Mouse (Mus musculus) heart, embryonic 14.5 days (tissue): ENCODE data around the gene Nr4a1. TPM values are rescaled to one million over a fixed set of nuclear protein-coding genes. Genes with fewer than 3 reads are reported as not detected.

ENCODE experiments used
- polyA plus RNA-seq: library from polyadenylated mRNA; unstranded; fragments of >200 nt; fragmentation: Nextera tagmentation; extraction: Ambion mirVana; gene quantifications from 2 replicates; pipeline ENCODE4 v1.2.1, GENCODE M21; 2014

Gene Nr4a1
- polyA plus RNA-seq, 1 experiment from 2014 or later, result 6.6 TPM

Other genes with a start within 250 kb of the Nr4a1 start
- not detected in 2 replicates for gene Gm47841, start 206.9 kb upstream of the Nr4a1 start, polyA plus RNA-seq
- 0.20 and 0.26 TPM in 2 replicates for gene Fignl2, start 175.7 kb upstream of the Nr4a1 start, polyA plus RNA-seq
- not detected in 2 replicates for gene Ankrd33, start 138.5 kb upstream of the Nr4a1 start, polyA plus RNA-seq
- gene Acvrl1, start 125.7 kb upstream of the Nr4a1 start, polyA plus RNA-seq, result 5.8 and 8.1 TPM in 2 replicates
- 7.3 and 8.7 TPM in 2 replicates for gene Acvr1b, start 80.2 kb upstream of the Nr4a1 start, polyA plus RNA-seq
- gene Grasp, start 30.1 kb upstream of the Nr4a1 start, polyA plus RNA-seq, result 3.8 and 5.5 TPM in 2 replicates
- gene Atg101, start 30.0 kb downstream of the Nr4a1 start, polyA plus RNA-seq, result 49.5 and 50.4 TPM in 2 replicates
- 0.85 and 1.8 TPM in 2 replicates for gene 6030408B16Rik, start 38.9 kb downstream of the Nr4a1 start, polyA plus RNA-seq
- gene Krt80, start 115.9 kb downstream of the Nr4a1 start, polyA plus RNA-seq, result 6.9 and 8.0 TPM in 2 replicates
- gene Krt7, start 156.8 kb downstream of the Nr4a1 start, polyA plus RNA-seq, result 10.0 and 13.7 TPM in 2 replicates
- not detected in 2 replicates for gene Krt87, start 184.5 kb downstream of the Nr4a1 start, polyA plus RNA-seq
- gene Krt88, start 193.5 kb downstream of the Nr4a1 start, polyA plus RNA-seq, result not detected in 2 replicates
- not detected in 2 replicates for gene Krt81, start 209.5 kb downstream of the Nr4a1 start, polyA plus RNA-seq
- gene Krt86, start 219.2 kb downstream of the Nr4a1 start, polyA plus RNA-seq, result not detected in 2 replicates
- gene Krt83, start 237.2 kb downstream of the Nr4a1 start, polyA plus RNA-seq, result not detected in 2 replicates